Mouse (Mus musculus) liver, adult 2 months (tissue): ENCODE results near the gene Lcor.

Experiments
- CTCF ChIP-seq: fragments of 200-500 bp; IDR thresholded peaks from 2 replicates; pipeline ENCODE4 v1.5.1; 2011; ENCODE audit warnings: low read depth, low read length, control low read depth
- POLR2A ChIP-seq: fragments of 200-500 bp; IDR thresholded peaks from 2 replicates; pipeline ENCODE4 v1.6.1; 2011; ENCODE audit warnings: low read length, control low read depth; ENCODE audit not compliant: insufficient read depth; ENCODE audit errors: extremely low read depth

- no peak for TF ChIP-seq CTCF
- no peak for TF ChIP-seq POLR2A
Measured at GRCm38 (mm10) chr19:41463841-41464240, 18.6 kb upstream of the Lcor start.
